Mouse (Mus musculus) heart, postnatal 4 days (tissue): ENCODE measurements around the gene Tasp1. TPM values are rescaled to one million over a fixed set of nuclear protein-coding genes. Genes with fewer than 3 reads are reported as not detected.
"Not testable (repeated sequence)": the region's sequence is repeated elsewhere in the genome, so short reads cannot be mapped to it uniquely, and the experiment has no call there.

Source experiments
- DNase-seq: peaks from one replicate; pipeline ENCODE4 v3.0.0; 2021
- total RNA-seq, 2 experiments: library from RNA; stranded (reverse); gene quantifications; 2 replicates each; pipeline ENCODE4 v1.2.3; 2021

The Tasp1 gene
- total RNA-seq, 2 experiments from 2014 or later, result 6.0 to 6.8 TPM

- no peak for DNase-seq
Measured at GRCm38 (mm10) chr2:140051607-140052126, 14.9 kb downstream of the Tasp1 start.

- no peak for DNase-seq
Measured at GRCm38 (mm10) chr2:140042522-140043131, 24.0 kb downstream of the Tasp1 start.

GRCm38 (mm10) chr2:140042081-140042480 is 24.5 kb downstream of the Tasp1 start:
- no peak for DNase-seq

GRCm38 (mm10) chr2:140037459-140037858 is 29.1 kb downstream of the Tasp1 start:
- no peak for DNase-seq

DNA sequence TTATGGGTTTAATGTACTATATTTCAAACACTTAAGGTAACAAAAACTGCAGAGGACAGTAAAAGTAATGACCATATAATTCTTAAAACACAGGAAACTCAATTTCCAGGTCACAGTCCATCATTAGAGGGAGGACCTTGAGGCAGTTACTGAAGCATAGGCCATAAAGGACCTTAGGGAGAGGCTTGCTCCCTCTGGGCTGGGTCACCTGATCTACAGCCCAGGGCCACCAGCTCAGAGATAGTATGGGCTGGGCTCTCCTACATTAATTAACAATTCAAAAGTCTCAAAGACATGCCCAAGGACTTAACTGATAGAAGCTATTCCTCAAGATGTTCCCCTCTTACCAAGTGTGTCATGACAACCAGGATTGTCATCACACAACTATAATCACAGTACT is 29.8 kb downstream of the Tasp1 start:
- DNase-seq, result no peak

DNA sequence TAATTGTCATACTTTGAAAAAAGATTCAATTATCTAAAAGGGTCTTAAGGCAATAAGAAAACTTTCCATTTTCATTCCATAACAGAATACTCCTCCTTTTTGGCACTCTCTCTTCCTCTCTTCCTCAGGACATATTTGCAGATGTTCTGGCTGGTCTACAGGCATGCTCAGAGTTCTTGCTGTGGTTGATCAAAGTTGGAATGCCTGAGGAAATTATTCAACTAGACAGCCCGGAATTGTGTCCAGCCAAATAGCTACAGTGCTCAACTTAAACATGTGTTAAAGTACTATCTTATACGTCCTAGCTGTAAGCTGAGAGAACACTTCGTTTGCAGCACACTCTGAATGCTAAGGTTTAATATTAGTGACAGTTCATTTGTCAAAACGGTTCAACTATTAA is 41.7 kb downstream of the Tasp1 start:
- DNase-seq, result no peak

DNA sequence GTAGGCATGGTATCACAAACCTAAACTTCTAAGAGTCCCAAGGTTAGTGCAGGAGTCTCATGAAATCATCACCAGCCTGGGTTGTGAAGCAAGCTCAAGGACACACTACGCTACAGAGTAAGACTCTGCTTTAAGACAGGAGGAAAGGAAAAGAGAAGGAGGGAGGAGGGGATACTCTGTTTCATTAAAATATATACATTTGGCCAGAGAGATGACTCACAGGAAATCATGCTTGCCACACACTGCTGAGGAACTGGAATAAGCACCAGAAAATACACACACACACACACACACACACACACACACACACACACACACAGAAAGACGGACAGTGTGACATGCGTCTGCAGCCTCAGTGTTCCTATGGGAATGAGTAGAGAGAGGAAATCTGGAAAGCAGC is 59.2 kb downstream of the Tasp1 start:
- DNase-seq, result no peak

DNA sequence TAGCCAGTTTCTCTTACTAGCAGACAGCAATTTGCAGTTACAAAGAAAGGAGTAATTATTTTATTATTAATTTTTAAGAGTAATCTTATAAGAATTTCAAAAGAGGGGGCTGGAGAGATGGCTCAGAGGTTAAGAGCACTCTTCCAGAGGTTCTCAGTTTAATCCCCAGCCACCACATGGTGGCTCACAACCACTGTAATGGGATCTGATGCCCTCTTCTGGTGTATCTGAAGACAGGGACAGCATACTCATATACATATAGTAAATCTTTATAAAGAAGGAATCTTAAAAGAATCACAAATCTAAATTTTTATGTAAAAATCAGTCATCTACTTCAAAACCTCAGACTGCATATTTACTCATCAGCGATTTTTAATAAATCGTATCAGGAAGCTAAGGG is 68.4 kb downstream of the Tasp1 start:
- DNase-seq, result no peak

GRCm38 (mm10) chr2:139989907-139990306 is 76.7 kb downstream of the Tasp1 start:
- DNase-seq, result not testable (repeated sequence)

- DNase-seq, result no peak
Measured at GRCm38 (mm10) chr2:139967451-139967850, 99.2 kb downstream of the Tasp1 start.

DNA sequence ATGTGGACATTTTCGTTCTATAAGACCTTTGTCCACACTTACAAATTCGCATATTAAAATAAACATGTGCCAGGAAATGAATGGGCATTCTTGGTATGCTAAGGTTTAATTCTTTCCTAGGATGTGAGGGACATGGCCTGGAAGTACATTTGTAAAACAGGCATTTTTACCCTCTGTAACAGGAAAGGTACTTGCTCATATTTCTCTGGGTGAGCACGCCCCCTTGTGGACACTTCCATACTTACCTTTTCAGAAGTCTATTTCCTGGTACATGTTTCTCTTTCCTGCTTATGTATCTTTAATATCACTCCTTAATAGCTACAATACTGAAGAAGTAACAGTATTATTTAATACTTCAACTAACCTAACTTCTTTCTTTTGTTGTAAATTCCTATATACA is 100.3 kb downstream of the Tasp1 start:
- peak; percentile 51 for DNase-seq

DNA sequence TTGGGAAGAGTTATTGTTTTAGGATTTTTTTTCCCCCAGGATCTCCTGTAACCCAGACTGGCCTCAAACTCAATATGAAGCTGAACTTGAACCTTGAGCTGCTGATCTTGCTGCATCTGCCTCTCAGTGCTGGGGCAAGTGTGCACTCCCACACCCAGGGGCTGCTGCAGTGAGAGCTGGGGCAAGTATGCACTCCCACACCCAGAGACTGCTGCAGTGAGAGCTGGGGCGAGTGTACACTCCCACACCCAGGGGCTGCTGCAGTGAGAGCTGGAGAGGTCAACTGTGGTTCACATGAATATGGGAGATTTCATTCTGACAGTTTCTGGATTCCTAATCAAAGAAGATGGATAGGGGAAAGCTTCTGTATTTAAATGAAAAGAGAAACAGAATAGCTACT is 117.8 kb downstream of the Tasp1 start:
- DNase-seq, result no peak

DNA sequence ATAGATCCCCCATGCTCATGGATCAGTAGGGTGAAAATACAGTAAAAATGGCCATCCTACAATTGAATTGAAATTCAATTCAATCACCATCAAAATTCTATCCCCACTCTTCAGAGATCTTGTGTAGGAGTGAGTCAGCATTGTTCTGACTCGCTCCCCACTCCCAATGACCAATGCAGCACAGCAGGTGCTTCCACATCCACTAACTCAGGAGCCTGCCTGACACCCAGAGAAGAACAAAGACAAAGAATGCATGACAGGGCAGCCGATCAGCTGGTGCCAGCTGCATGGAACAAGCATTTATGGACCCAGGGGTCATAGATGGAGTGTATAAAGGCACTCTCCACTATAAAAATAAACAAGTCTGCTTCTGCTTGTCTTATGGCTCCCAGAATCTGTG is 129.0 kb downstream of the Tasp1 start:
- no peak for DNase-seq

DNA sequence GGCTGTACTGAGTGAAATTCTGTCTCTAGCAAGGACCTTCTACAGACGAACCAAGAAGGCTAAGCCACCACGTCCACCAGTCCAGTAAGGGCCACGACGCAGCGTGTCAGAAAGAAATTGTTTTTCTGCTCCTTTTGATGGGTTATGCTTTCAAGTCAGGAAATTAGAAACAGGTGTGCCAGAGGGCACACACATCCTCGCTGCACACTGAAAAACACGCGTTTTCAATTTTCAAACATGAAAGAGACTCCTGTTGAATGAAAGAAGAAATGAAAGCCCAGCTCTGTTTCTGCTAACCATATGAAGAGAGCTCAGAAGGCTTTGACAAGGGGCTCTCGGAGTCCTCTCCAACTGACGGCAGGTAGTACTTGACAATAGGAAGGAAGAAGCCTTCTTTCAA is 132.0 kb downstream of the Tasp1 start:
- DNase-seq, result no peak

DNA sequence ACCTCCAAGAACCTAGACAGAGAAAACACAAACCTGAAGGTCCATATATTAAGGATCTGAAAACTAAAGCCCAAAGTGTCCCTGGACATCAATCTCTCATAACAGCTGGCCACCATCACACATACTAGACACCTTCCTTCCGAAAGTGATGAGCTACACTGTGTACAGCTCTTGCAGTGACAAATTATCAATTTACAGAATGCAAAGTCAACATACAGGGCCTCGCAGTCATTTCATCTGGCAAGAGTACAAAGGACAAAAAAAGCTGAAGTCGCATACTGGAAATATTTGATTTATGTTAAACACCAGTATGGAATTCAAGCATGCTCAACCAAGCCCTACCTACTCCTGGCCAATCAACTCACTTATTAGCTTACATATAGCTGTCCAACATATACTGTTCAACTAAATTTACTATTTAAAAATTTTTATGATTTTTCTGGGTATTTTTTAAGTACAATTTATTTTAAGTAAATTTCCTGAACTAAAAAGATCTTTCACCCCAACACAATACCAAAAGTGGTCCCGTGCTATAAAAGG is 132.5 kb downstream of the Tasp1 start:
- no peak for DNase-seq

GRCm38 (mm10) chr2:139932211-139932610 is 134.4 kb downstream of the Tasp1 start:
- no peak for DNase-seq

DNA sequence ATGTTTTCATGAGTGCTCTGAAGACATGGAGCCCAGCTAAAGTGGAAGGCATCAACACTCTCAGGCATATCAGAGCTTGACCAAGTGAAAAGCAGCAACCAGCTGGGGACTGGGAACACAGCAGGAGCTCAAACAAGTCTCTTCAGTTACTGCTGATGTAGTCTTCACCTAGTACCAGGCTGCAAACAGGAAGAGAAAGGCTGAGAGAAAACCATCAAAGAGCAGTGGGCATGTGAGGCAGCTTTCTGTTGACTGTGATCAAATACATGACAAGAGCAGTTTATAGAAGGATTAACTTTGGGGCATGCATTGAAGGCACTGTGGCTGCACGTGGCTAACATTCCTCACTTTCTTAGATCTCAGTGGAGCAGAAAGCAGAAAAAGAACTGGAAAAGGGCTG is 141.7 kb downstream of the Tasp1 start:
- no peak for DNase-seq

- DNase-seq, result not testable (repeated sequence)
Measured at GRCm38 (mm10) chr2:139921395-139921794, 145.2 kb downstream of the Tasp1 start.

GRCm38 (mm10) chr2:139919757-139920156 is 146.8 kb downstream of the Tasp1 start:
- DNase-seq, result no peak

DNA sequence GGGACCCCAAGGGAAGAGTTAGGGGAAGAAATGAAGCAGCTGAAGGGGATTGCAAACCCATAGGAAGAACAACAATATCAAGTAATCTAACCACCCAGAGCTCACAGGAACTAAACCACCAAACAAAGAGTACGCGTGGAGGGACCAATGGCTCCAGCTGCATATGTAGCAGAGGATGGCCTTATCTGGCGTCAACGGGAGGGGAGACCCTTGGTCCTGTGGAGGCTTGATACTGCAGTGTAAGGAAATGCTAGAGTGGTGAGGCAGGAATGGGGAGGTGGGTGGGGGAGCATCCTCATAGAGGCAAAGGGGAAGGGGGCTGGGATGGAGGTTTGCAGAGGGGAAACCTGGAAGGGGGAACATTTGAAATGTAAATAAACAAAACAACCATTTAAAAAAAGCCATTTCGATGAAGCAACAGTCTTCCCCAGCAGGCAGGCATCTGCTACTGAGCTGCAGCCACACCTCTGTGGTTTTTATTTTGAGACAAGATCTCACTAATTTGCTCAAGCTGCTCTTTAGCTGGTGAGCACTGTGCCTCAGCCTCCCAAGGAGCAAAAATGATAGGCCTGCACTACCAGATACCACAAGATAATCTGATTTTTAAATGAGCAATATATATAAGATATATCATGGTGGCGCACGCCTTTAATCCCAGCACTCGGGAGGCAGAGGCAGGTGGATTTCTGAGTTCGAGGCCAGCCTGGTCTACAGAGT is 160.0 kb downstream of the Tasp1 start:
- DNase-seq, result no peak

GRCm38 (mm10) chr2:139891405-139892089 is 175.1 kb downstream of the Tasp1 start:
- no peak for DNase-seq

DNA sequence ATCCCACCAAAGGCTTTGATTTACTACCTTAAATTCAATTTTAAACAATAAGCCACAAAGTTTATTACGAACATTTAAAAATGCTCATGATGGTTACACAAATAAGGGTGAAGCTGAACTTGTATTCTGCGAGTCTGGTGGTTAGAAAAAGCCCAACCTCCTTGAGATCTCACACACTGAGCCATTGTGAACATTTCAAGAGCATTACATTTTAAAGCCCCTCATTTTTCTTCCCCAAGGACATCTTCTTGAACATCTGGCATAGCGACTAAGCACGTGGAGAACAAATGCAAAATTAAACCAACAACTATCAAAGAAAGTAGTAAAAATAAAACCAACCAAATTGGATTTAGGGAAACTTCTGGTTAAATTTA is 182.4 kb downstream of the Tasp1 start:
- no peak for DNase-seq

DNA sequence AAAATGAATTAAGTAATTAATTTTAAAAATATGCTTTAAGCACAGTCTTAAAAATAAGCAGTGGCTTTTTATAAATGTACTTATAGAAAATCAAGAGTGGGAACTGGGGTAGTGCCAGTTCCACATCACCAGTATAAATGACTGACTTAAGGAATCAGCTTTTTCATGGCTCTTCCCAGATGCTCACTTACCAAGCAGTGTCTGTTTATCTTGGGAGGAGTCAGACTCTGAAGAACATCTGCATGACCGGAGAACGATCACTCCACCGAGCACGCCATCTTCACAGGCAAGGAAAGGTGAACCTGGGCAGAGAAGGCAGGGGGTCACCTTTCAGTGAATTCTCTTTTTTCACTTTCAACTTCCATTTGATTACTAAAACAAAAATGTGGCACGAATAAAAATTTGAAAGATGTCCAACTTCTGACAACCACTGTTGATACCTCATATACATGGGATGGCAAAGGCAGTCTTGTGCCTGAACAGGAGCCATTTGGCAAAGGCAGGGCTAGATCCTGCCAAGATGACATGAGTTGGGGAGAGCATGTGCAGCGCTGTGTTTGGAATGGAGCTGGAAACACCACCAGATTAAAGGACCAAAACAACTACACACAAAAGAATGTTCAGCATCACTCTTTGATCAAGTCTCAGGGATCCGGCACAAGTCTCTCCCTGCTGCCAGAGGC is 182.9 kb downstream of the Tasp1 start:
- DNase-seq, result no peak
